Mouse (Mus musculus): ENCODE measurements around the gene Sox6. TPM values are rescaled to one million over a fixed set of nuclear protein-coding genes. Genes with fewer than 3 reads are reported as not detected.
"Not testable (repeated sequence)": the region's sequence is repeated elsewhere in the genome, so short reads cannot be mapped to it uniquely, and the experiment has no call there.

Sox6 gene
- total RNA-seq, 2 experiments from 2014 or later = 0.45 to 0.98 TPM

- no peak for ATAC-seq (replicated peaks; ENCODE audit: poor library complexity, severe bottlenecking)
These were observed 354.5 kb downstream of the Sox6 start for GRCm38 (mm10) chr7:115684142-115684541.

DNA sequence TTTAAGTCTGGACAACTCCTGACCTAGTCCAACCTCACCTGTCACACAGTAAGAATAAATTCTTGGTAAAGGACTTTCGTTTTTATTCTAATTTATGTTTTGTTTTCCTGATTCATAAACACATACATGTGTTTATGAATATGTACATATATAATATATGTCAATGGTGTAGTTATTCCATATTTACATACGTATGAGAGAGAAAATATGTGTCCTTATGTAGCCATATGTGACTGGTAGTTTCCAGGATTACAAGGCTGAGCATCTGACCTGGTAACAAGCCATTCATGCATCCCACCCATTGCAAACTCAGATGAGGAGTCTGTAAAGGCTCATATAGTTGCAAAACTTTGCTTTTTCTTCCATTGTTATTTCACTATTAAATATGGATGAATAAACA, 366.8 kb downstream of the Sox6 start:
- ATAC-seq (replicated peaks; ENCODE audit: poor library complexity, severe bottlenecking) = no peak

DNA sequence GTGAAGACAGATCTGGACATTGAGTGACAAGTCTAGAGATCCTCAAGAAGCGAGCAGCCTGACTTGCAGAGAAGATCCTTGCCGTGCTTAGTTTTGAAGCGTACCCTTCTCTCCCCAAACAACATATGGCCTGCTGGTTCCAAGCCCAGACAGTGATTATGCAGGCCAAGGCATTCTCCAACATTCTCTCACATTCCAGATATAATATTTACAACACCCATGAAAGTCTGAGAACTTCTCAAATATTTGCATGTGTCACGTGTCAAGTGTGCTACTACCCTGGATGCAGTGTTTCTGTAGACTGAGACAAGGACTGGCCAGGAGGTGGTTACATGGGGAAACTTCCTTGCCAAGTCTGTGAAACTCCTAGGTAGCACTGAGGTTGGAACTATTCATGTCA, 367.3 kb downstream of the Sox6 start:
- ATAC-seq (replicated peaks; ENCODE audit: poor library complexity, severe bottlenecking) = no peak

DNA sequence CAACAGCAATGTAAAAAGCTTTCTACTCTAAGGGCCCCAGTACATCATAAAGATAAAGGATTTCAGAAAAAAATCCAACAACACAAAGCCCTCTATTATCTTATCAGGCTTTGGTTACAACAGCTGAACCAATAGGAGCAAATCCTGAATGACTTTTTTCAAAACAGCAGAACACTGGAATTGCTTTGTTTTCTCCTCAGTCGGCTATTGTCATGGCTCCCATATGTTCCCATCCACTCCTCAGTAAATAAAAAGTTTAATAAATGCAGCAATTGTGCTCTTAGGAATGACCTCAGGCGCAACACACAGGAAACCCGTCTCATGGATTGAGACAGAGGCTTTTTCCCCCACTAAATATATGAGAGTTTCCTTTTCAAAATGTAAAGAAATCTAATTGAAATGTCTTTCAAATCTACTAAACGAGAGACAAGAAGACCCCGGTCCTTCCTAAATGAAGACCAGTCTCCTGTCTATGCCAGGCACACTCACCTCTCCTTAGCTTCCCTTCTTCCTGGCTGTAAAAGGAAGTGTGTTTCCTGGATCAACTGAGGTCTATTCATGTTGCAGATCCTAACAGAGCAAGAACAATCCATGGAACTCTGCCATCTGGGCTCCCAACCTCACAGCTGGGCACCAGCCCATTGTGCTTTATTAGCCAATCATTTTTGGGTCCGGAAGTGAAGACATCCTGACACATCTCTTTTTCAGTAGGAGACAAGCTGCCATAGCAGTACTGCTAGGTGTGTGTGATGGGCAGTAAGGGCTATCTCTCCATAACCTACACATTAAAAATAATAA, 369.2 kb downstream of the Sox6 start:
- no peak for ATAC-seq (replicated peaks; ENCODE audit: poor library complexity, severe bottlenecking)

- no peak for ATAC-seq (replicated peaks; ENCODE audit: poor library complexity, severe bottlenecking)
These were observed 371.8 kb downstream of the Sox6 start for GRCm38 (mm10) chr7:115666686-115667382.

GRCm38 (mm10) chr7:115663399-115663798, 375.2 kb downstream of the Sox6 start:
- ATAC-seq (replicated peaks; ENCODE audit: poor library complexity, severe bottlenecking) = no peak

GRCm38 (mm10) chr7:115662121-115662520, 376.5 kb downstream of the Sox6 start:
- ATAC-seq (replicated peaks; ENCODE audit: poor library complexity, severe bottlenecking) = no peak

DNA sequence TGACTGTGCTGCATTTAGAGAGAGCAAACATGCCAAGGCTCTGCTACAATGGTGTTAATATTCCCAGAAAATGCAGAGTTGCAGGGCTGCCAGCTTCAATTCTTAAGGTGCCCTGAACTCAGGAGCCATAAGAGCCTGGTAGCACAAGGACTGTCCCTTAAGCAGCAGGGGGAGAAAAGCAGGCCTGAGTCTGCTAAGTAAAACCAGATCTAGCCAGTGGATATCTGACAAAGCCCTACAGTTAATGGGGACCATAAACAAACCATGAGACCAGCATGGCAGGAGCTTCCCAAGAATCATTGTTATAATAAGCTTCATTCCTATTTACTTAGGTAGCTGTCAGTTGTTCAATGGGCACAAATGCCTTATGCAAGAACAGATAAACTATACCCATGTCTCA, 391.9 kb downstream of the Sox6 start:
- ATAC-seq (replicated peaks; ENCODE audit: poor library complexity, severe bottlenecking) = no peak

- no peak for ATAC-seq (replicated peaks; ENCODE audit: poor library complexity, severe bottlenecking)
These were observed 392.6 kb downstream of the Sox6 start for GRCm38 (mm10) chr7:115645971-115646447.

DNA sequence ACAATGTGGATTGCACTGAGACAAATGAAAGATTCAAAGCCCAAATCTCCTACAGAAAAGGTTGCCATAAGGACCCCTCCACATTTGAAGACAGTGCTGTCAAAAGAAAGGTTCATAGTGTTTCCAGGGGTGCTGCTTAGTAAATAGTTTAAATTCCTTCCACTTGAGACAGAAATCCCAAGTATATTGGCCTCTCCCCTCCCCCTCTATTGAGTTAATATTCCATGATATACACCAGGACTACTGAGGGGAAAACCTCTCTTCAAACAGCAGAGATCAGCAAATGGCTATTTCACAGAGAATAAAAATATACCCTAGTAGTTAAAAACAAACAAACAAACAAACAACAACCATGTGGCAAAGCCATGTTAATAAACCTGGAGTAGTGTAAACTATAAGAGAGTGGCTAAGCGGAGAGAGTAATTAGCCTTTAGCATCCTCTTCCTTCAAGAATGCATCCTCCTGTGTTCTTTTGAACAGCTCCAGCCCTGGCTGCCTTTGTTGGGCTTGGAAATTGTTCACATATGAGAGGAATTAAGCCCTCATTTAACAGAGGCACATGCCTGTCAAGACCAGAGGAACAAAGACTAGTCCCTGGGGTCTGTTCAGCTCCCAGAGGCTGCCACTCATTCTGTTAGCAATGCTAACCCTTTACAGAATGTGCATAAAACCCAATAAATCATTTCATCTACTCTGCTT, 393.2 kb downstream of the Sox6 start:
- no peak for ATAC-seq (replicated peaks; ENCODE audit: poor library complexity, severe bottlenecking)

- ATAC-seq (replicated peaks; ENCODE audit: poor library complexity, severe bottlenecking) = no peak
These were observed 407.9 kb downstream of the Sox6 start for GRCm38 (mm10) chr7:115630691-115631090.

DNA sequence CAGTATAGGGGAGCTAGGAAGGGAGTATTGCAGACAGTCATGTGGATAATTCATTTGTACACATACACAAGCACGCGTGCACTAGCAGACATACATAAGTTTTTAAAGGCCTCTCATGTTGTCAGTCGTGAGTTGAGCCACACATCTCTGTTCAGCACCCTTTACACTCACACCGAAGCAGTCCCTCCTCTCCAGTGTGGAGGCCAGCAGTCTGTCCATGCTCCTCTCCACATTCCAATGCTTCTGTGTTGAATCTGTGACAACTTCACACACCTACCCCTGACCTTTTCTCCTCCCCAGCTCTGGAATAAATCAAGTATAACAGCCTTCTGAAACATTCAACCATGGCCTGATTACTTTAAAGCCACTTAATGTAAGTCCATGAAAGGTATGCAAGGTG, 408.3 kb downstream of the Sox6 start:
- no peak for ATAC-seq (replicated peaks; ENCODE audit: poor library complexity, severe bottlenecking)

DNA sequence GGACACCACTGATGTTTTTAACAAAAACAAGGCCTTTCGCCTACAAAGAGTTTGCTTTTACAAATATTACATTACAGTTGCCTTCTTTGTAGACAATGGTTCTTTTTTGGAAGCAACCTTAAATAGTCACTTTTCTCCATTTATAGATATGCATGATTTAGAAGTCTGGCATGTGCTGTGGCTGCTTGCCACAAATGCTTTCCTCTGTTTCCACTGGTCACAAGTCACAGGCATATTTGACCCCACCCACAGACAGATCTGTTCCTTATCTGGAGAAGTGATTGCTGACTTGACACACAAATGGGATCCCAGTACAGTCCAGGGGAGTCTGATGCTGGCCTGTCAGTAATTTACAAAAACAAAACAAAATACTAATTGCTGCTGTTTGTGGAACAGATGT, 409.8 kb downstream of the Sox6 start:
- ATAC-seq (replicated peaks; ENCODE audit: poor library complexity, severe bottlenecking) = no peak

DNA sequence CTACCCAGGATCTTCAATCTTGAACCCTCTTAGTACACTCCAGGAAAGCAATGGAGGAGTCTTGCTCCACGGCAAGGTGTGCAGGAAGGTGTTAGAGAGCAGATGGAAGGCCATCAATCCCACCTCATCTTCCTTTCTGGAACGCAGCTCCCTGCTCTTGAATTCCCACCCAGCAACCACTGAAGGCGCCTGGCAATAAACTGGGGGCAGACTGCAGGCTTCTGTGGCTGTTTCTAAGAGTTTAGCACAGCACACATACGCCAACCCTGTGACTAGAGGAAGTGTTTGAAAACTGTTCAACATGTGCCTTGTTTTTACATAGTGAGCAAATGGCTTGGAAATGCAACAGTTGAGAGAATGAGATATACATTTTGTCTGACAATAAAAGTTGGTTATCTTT, 412.6 kb downstream of the Sox6 start:
- ATAC-seq (replicated peaks; ENCODE audit: poor library complexity, severe bottlenecking) = no peak

DNA sequence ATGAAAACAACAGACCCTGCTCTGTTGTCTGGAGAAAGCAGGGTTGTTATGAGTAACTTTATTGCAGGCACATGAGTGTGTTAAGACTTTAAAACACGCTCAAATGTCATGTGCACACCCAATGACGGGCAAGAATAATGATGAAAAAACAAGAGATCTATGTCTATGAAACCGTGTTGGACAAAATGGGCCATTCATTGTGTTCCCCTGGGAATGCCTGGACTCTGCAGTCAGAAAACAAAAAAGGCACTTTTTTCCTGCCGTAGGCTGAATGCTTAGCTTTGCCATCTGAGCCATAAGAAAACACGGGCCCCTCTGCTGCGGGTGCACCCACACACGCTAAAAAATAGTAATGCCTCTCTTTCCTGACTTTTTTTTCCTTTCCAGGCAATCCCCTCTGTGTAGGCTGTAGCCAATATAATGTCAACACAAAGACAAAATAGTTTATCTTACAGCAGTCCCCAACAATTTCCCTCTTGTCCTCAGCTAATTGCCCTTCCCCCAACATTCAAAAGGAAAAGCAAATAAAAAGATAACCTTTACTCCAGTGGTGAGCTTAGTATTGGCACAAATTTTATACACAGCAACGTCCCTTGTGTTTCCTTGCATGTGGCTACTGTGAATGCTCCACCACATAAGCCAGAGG, 413.6 kb downstream of the Sox6 start:
- no peak for ATAC-seq (replicated peaks; ENCODE audit: poor library complexity, severe bottlenecking)

- ATAC-seq (replicated peaks; ENCODE audit: poor library complexity, severe bottlenecking) = no peak
These were observed 414.1 kb downstream of the Sox6 start for GRCm38 (mm10) chr7:115624451-115624850.

DNA sequence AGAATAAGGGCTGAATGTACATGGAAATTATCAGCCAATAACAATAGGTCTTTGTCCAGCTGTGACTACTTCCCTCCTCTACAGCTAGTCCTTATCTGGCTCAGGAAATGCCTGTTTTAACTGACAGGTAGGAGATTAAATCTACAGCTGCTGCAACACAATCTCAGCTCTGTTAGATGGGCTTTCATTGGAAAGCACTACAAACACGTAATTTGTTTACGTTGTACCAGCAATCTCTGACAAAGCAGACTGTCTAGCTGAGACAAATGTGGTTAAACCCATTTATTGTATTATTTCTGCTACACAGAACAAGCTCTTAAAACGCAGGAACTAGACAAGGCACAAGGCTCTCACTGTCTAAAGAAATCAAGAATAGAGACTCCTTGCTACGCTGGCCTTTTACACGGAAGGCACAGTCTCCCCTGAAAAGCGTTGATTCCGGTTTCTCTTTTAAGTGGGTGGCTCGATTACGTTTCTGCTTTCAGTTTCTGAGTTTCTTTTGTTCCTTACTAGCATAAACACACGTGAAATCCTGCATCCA, 422.8 kb downstream of the Sox6 start:
- ATAC-seq (replicated peaks; ENCODE audit: poor library complexity, severe bottlenecking) = peak; percentile 91

DNA sequence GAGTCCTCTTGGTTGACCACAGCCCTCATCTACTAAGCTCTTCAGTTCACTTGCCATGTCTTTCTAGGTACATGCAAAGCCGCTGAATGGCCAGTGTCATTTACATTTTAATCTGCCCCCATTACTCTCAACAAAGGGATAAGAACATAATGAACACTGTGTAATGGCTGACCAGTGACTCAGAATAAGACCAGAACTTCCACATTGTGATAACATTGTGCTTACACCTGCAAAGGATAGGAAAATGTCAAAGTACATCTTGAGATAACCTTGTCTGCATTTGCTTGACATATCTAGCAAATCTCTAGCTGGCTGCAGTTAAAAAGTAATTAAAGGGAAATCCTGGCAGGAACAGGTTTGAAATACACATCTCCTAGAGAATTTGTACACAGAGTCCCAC, 431.1 kb downstream of the Sox6 start:
- ATAC-seq (replicated peaks; ENCODE audit: poor library complexity, severe bottlenecking) = no peak

- not testable (repeated sequence) for ATAC-seq (replicated peaks; ENCODE audit: poor library complexity, severe bottlenecking)
These were observed 432.5 kb downstream of the Sox6 start for GRCm38 (mm10) chr7:115606125-115606524.

GRCm38 (mm10) chr7:115604883-115605282, 433.7 kb downstream of the Sox6 start:
- ATAC-seq (replicated peaks; ENCODE audit: poor library complexity, severe bottlenecking) = no peak
